Mouse (Mus musculus): ENCODE results near the gene Ptbp1. TPM values are rescaled to one million over a fixed set of nuclear protein-coding genes. Genes with fewer than 3 reads are reported as not detected.
A peak's percentile ranks its signal among the peaks of the same experiment; 100 is the strongest.

Gene Ptbp1
- polyA plus RNA-seq (2017; shearing (Covaris generic)), result 100 to 1,000 TPM; 103 to 274 TPM

DNA sequence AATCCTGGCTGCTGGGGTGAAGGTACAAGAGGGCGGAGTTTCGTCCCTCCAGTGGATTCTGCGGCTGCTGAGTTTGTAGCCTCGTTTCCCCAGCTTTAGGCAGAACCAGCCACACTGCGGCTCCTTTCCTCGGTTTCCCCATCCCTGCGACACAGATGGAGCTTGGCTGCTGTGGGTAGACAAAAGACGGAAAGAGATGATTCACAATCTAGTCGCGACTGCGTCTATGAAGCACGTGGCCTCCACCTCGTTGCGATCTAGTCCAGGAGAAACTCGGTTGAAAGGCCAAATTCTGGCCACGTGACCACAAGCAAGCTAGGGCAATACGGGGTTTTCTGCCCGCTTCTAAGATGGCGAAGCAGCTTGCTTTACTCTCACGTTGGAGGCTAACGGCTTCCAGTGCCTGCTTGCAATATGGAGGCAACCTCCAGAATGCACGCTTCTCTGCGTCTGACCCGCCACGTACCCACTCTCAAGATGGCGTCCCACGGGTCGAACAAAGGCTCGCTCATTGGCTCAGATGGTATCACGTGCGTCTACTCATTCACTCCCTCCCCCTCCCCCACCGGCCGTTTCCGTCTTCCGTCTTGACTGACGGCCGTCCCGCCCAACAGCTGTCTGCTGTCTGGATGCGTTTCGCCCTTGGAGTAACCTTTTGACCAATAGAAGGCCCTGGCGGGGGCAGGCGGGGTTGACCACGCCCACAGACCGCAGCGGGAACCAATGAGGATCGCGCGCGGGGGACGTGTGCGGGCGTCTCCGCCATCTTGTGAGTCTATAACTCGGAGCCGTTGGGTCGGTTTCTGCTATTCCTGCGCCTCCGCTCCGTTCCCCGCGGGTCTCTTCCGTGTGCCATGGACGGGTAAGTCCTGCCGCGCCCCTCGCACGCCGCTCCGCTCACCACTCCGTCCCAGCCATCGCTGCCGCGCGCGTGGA lies at the start of gene Ptbp1:
TSS of gene Ptbp1 (plus strand) at position 568 of the 936 bp plus-strand sequence.
- peak; percentile 80 for ATAC-seq

- no peak for ATAC-seq
These were observed 48.6 kb upstream of the Ptbp1 start for GRCm38 (mm10) chr10:79805636-79806035.

- ATAC-seq, result no peak
These were observed 47.9 kb upstream of the Ptbp1 start for GRCm38 (mm10) chr10:79806331-79806730.

GRCm38 (mm10) chr10:79806972-79807371 lies 47.3 kb upstream of the Ptbp1 start:
- no peak for ATAC-seq

DNA sequence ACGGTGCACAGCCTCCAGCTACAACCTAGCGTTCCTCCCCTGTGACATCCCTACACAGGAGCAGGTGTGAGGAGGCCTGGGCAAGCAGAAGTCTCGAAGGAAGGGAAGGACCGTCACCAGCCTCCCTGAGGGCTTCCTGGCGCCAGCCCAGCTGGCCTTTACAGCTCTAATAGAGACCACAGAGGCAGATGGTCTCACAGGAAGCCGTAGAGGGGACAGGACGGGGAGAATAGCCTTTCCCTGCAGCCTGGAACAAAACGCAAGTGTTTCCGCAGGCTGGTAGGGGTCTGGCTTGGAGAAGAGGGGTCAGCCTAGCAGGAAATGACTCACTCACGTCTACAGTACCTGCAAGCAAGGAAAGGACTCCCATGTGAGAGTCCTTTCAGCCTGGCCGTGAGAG lies 46.4 kb upstream of the Ptbp1 start:
- ATAC-seq, result no peak

GRCm38 (mm10) chr10:79808728-79809127 lies 45.5 kb upstream of the Ptbp1 start:
- no peak for ATAC-seq

- no peak for ATAC-seq
These were observed 42.2 kb upstream of the Ptbp1 start for GRCm38 (mm10) chr10:79811736-79812637.

DNA sequence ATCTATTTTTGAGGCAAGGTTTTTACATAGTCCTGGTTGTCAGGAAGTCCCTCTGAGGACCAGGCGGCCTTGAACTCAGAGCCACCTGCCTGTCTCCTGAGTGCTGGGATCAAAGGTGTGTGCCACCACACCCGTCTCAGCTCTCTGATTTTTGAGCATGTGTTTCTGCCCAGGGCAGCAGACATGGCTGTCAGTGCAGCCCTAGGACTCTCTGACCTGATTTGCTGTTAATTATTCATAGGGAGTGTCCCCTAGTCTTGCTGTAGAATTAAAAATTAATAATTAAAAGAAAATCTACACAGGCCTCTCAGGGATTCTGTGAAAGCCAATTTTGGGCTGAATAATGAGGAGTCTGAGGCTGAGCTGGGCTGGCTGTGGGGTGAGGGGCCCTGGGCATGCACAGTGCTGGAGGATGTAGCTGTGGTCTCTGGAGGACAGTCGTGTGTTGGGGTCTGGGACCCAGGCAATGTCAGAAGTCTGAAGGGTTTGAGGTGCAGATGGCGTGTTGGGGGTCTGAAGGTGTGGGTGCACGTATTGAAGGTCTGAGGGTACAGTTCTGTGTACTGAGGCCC lies 39.9 kb upstream of the Ptbp1 start:
- ATAC-seq, result no peak

- no peak for ATAC-seq
These were observed 38.3 kb upstream of the Ptbp1 start for GRCm38 (mm10) chr10:79815671-79816494.

DNA sequence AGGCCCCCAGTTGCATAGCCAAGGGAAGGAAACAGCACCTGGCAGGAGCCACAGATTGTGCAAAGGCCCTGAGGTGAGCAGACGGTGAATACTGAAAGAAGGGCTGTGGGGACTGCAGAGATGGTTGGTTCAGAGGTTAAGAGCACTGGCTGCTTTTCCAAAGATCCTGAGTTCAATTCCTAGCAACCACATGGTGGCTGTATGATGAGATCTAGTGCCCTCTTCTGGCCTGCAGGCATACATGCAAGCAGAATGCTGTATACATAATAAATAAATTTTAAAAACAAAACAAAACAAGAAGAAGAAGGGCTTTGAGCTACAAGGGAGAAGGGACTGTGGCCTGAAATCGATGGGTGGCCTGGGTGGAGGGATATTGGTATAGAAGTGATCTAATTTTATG lies 37.1 kb upstream of the Ptbp1 start:
- ATAC-seq, result no peak

GRCm38 (mm10) chr10:79818225-79818624 lies 36.0 kb upstream of the Ptbp1 start:
- no peak for ATAC-seq

DNA sequence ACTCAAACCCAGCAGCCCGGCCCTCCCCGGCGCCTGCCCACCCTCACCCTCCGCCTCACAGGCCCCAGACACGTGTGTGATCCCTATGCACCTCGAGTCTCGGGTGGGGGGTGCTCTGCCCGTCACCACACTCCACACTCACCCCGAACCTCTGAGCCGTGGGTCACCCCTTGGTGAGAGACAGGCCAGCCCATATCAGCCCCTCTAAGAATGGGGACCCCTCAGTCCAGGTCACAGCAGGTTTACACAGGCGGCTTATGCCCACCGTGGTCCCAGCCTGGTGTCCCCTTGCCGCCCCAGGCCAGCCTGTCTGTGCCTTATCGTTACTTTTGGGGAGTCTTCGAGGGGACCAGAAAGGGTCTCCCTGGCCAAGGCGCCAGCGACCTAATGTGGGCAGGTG lies 34.6 kb upstream of the Ptbp1 start:
- no peak for ATAC-seq

GRCm38 (mm10) chr10:79820277-79820676 lies 34.0 kb upstream of the Ptbp1 start:
- no peak for ATAC-seq

DNA sequence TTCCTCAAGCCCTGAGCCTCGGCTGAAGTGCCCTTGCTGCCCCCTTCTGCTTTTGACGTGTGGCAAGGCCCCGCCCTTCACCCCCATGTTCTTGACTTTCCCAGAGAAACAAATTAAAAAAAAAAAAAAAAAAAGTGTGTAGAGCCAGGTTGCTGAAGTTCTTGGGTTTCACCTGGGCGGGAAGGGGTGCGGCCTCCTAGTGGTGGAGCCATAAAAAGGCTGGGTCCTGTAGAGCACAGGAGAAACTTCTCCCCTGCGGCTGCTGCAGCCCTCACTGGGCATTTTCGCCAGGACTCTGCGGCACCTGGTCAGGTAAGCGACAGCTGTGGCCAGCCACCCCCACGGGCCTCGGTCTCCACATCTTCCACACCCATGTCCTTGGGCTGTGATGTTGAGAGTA lies 33.4 kb upstream of the Ptbp1 start, which contains the start of gene Misp:
TSS of gene Misp (plus strand) at position 208 of the 400 bp plus-strand sequence.
- ATAC-seq, result no peak

DNA sequence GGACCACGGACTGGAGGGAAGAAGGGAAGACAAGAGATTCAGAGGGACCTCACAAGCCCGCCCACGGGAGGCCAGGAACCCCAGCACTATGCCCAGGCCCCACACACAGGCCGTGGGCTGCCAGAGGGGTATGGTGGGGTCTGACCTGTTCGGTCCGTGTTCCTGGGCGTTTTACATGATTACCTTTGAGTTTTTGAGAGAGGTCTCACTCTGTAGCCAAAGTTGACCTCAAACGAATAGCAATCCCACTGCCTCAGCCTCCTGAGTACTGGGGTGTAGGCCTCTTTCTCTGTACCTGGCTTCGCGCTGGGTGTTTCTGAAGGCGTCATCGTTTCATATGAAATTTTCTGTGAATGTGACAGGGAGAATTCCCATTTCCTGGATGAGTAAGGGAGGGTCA lies 32.5 kb upstream of the Ptbp1 start:
- ATAC-seq, result no peak

- no peak for ATAC-seq
These were observed 31.9 kb upstream of the Ptbp1 start for GRCm38 (mm10) chr10:79822372-79822771.

DNA sequence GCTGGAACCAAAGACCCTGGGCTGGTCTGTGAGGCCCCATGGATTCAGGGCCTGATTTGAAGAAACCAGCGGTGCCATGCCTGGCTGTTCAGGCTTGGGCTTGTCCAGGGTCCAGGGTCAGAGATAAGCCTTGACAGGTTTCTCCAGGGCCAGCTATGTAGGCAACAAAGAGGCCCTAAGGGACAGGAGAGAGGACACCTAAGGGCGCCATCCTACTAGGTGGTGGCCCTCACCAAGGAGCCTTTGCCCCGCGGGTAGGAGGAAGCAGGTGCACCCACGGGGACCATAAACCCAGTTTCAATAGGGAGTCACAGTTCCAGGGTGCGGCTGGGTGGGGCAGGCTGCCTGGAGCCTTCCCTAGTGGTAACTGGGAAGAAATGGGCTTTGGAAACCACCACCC lies 31.2 kb upstream of the Ptbp1 start:
- ATAC-seq, result no peak

DNA sequence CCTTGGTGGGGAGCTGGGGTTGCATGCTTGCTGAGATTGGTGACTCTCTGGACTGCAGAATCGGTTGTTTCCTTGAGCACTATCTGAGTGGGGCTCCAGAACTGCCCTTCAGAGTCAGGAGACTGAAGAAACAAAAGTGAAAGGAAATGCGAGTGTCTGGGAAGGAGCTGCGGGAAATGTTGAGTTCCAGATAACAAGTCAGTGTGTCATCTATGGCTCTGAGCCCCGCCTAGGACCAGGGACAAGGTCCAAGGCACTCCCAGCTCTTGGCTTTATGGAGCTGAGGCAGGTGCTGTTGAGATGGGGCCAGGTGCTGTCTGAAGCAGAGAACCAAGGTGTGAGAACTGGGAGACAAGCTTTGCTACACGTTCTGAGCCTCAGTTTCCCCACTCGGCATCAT lies 29.8 kb upstream of the Ptbp1 start:
- no peak for ATAC-seq

- no peak for ATAC-seq
These were observed 22.6 kb upstream of the Ptbp1 start for GRCm38 (mm10) chr10:79831583-79831982.

- no peak for ATAC-seq
These were observed 22.0 kb upstream of the Ptbp1 start for GRCm38 (mm10) chr10:79832026-79832785.

GRCm38 (mm10) chr10:79832786-79833181 lies 21.4 kb upstream of the Ptbp1 start:
- no peak for ATAC-seq

Data from CD4-positive, CD25-positive, alpha-beta regulatory T cell, adult 4 months (primary cell).